Mouse (Mus musculus): ENCODE results near the gene Gipc2. TPM values are rescaled to one million over a fixed set of nuclear protein-coding genes. Genes with fewer than 3 reads are reported as not detected.
"Not testable (repeated sequence)": the region's sequence is repeated elsewhere in the genome, so short reads cannot be mapped to it uniquely, and the experiment has no call there.

Gene Gipc2
- polyA plus RNA-seq, 1 experiment from 2014 or later, result 3.4 TPM

DNA sequence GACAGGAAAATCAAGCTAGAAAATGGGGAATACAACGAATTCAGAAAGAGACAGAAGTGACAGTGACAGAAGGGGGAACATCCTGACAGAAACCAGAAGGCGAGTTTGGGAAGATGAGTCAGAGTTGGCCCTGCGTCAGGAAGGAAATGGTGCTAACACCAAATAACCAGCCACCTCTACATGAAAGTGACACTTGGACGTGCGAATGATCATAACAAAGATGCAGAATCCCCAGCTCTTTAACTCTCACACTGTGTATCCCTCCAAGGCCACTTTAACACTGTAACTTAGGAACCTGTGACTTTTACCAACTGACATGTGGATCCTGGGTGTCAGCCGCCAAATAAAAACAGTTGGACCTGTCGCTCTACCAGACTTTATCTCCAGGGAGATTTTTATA lies 16.6 kb downstream of the Gipc2 start:
- no peak for ATAC-seq
- H3K4me3 ChIP-seq (replicated peaks), result no peak overlapping the region
- H3K27me3 ChIP-seq, result no peaks in the 10 kb centered on the region
- H3K9me3 ChIP-seq, result no peaks in the 10 kb centered on the region
- WGBS, result 83% methylated on average over 7 of the region's 7 CpGs
- H3K27ac ChIP-seq, result no peak overlapping the region
- H3K9ac ChIP-seq (replicated peaks), result no peak overlapping the region
- no peak overlapping the region for H3K4me2 ChIP-seq (replicated peaks)
- H3K36me3 ChIP-seq, result no peaks in the 10 kb centered on the region
- no peaks in the 10 kb centered on the region for H3K4me1 ChIP-seq (replicated peaks)

DNA sequence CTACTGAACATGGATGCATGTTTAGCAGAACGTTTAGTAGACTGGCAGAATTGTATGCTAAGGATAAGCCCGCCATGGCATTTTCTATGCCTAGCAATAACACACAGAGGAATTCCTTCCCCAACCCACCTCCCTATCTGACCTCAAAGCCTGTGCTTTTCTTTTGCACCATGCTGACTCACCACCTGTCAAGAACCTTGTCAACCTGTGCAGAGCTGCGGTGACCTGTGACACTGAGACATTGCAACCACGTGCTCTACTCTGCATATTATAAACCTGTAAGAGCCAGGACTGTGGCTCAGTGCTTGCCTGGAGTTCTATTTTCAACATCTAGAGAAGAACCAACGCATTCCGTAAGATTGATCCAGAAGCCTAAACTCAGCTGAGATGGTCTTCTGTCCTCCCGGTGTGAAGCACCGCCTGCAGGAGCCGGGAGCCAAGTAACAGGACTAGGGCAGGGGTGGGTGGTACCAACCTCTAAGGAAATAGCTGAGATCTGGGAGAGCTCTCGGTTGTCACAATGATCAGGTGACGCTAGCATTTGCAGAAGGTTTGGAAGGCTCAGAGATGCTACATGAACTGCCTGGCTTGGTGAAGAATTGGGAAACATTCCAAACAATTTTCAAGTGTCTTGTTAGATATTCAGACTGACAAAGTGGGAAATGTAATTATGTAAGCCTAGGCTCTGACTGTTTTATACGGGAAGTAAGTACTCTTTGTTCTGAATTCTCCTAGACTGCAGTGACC lies 18.8 kb downstream of the Gipc2 start:
- 81% methylated on average over 12 of the region's 12 CpGs for WGBS

DNA sequence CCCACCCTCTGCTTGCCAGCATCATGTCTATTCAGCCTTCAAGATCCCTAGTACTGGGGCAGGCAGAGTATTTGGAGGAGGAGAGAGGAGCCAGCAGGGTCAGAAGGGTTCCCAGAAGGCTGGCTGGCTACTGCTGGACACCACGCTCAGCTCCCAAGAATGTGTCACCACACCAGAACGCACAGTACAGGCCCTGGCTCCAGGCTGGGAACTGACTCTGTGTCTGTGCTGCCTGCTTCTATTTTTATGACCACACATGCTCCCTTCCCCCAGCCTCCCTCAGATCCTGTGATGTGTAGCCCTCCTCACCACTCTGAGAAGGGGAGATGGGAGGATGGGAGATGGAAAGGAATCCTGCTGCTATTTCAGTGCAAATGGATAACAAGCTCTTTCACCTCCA lies 20.8 kb downstream of the Gipc2 start:
- 78% methylated on average over 2 of the region's 2 CpGs for WGBS
- Histone ChIP-seq H3K27ac (no peak overlapping the region), H3K9me3 (no peaks in the 10 kb centered on the region), H3K36me3 (no peaks in the 10 kb centered on the region), H3K4me2 (replicated peaks) (no peak overlapping the region), H3K4me3 (replicated peaks) (no peak overlapping the region), H3K27me3 (no peaks in the 10 kb centered on the region), H3K9ac (replicated peaks) (no peak overlapping the region), H3K4me1 (replicated peaks) (no peaks in the 10 kb centered on the region)
- ATAC-seq, result 0 out of 2 replicates have a peak, but pooled peaks have one; percentile 45

More for the DNA sequence above, 18.8 kb downstream of the Gipc2 start:
- H3K4me2 ChIP-seq (replicated peaks), result no peak overlapping the region
- H3K4me1 ChIP-seq (replicated peaks), result no peaks in the 10 kb centered on the region
- H3K27me3 ChIP-seq, result no peaks in the 10 kb centered on the region
- H3K9me3 ChIP-seq, result no peaks in the 10 kb centered on the region
- no peak overlapping the region for H3K27ac ChIP-seq
- no peak for ATAC-seq
- no peaks in the 10 kb centered on the region for H3K36me3 ChIP-seq
- no peak overlapping the region for H3K9ac ChIP-seq (replicated peaks)
- no peak overlapping the region for H3K4me3 ChIP-seq (replicated peaks)

DNA sequence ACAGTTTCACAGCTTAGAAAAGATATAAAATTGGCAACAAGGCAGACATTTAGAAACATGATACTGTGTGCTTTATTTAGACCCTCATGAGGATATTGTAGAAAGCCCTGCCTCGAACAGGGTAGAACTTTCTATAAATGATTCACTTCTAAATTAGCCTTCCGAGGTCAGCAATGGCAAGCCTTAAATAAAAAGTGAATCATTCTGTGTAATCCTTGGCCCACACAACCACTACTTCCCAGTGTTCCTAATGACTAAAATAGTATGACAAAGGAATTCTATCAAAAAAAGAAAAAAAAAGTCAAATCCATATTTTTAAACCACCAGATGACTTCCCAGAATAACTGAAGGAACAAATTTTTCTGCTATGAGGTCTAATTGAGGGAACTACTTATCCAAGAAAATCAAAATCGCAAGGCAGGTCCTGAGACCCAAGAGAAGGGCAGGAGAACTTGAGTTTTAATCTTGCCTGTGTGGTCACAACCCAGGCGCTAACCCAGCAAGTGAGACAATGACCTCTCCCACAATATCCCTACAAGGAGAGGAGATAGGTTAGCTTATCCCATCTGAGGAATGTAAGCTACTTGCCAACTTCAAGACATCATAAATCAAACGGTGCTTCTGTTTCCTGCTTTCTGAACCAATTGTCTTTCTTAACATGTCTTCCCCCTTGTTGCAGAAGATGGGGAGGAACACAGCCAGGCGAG lies 22.9 kb downstream of the Gipc2 start:
- WGBS, result 89% methylated on average over 6 of the region's 6 CpGs
- ATAC-seq, result no peak
- no peaks in the 10 kb centered on the region for H3K36me3 ChIP-seq

DNA sequence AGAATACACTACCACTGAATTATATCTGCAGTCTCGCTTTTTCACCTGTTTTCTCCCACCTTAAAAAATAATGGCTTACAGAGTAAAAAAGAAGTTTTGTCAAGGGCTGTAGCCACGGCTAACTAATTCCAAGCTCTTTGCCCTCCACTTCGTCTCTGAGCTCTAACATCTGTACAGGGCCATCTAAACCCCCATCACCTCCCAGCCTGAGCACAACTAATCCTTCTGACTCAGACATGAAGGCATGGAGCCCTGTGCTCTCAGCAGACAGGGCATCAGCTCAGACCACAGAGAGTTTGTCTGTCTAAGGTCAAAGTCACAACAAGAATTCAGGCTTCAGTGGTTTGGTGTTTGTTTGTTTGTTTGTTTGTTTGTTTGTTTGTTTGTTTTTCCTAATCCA lies 23.9 kb downstream of the Gipc2 start:
- H3K27me3 ChIP-seq, result no peaks in the 10 kb centered on the region
- ATAC-seq, result no peak
- no peak overlapping the region for H3K27ac ChIP-seq
- no peaks in the 10 kb centered on the region for H3K4me1 ChIP-seq (replicated peaks)
- H3K9ac ChIP-seq (replicated peaks), result no peak overlapping the region
- no peaks in the 10 kb centered on the region for H3K9me3 ChIP-seq
- no peak overlapping the region for H3K4me3 ChIP-seq (replicated peaks)
- H3K4me2 ChIP-seq (replicated peaks), result no peak overlapping the region
- 62% methylated on average over 3 of the region's 3 CpGs for WGBS
- H3K36me3 ChIP-seq, result no peaks in the 10 kb centered on the region

More for the DNA sequence above, 22.9 kb downstream of the Gipc2 start:
- Histone ChIP-seq H3K4me3 (replicated peaks) (no peak overlapping the region), H3K9me3 (no peaks in the 10 kb centered on the region), H3K4me1 (replicated peaks) (no peaks in the 10 kb centered on the region), H3K9ac (replicated peaks) (no peak overlapping the region), H3K27ac (no peak overlapping the region), H3K27me3 (no peaks in the 10 kb centered on the region), H3K4me2 (replicated peaks) (no peak overlapping the region)

DNA sequence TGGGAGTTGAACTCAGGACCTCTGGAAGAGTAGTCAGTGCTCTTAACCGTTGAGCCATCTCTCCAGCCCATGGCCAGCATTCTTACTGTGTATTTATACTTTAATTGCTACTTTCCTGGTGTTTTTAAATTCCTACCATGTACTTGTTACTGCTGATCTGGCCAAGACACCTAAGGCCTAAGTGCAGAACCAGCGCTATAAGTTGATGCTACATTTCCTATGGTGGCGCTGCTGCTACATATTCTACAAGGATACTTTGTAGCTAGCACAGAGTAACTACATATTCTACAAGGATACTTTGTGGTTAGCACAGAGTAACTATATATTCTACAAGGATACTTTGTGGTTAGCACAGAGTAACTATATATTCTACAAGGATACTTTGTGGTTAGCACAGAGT lies 26.7 kb downstream of the Gipc2 start:
- not testable (repeated sequence) for H3K4me1 ChIP-seq (replicated peaks); H3K4me3 ChIP-seq (replicated peaks); H3K36me3 ChIP-seq; H3K9ac ChIP-seq (replicated peaks); H3K9me3 ChIP-seq; ATAC-seq; H3K4me2 ChIP-seq (replicated peaks); H3K27me3 ChIP-seq; H3K27ac ChIP-seq
- 90% methylated on average over 3 of the region's 3 CpGs for WGBS

DNA sequence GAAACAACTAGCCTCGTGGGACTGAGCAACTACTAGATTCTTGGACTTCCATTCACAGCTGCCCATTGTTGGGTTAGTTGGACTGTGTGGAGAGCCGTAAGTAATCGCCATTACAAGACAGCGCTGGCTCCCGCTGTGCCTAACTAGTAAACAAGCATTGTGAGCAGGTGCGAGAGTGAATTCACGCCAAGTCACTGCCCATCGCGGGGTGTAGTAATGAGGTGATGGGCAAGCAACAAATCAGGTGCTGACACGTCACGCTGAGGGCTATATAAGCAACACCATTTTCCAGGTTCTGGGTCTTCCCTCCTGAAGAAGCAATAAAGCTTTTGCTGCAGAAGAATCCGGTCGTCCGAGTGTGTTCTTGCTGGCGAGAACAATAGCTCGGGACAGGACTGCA lies 29.9 kb downstream of the Gipc2 start:
- not testable (repeated sequence) for H3K4me3 ChIP-seq (replicated peaks); H3K27ac ChIP-seq; H3K4me1 ChIP-seq (replicated peaks); H3K9me3 ChIP-seq; H3K4me2 ChIP-seq (replicated peaks); H3K9ac ChIP-seq (replicated peaks); H3K27me3 ChIP-seq; H3K36me3 ChIP-seq; ATAC-seq
- 93% methylated on average over 16 of the region's 16 CpGs for WGBS

DNA sequence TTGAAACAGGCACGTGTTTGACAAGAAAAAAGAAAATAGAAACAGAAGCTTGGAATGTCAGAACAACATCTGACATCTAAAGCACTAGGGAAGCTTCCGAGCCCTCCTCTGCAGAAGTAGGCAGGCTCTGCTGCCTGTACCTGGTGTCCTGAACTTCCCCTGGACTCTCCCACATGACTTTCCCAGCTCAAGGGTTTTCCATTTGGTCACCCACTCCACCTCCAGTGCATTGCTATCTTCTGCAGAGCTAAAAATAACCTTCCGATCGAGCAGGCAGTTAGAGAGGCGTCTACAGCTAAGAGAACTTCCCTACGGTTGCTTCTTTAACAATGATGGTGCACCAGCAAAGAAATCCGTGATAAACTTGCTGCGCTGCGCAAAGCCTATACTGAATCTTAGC lies 32.4 kb downstream of the Gipc2 start:
- H3K36me3 ChIP-seq, result no peaks in the 10 kb centered on the region
- H3K9me3 ChIP-seq, result no peaks in the 10 kb centered on the region
- H3K4me1 ChIP-seq (replicated peaks), result no peaks in the 10 kb centered on the region
- no peaks in the 10 kb centered on the region for H3K27me3 ChIP-seq
- H3K27ac ChIP-seq, result no peak overlapping the region
- H3K9ac ChIP-seq (replicated peaks), result no peak overlapping the region
- H3K4me2 ChIP-seq (replicated peaks), result no peak overlapping the region
- ATAC-seq, result no peak
- H3K4me3 ChIP-seq (replicated peaks), result no peak overlapping the region
- 86% methylated on average over 9 of the region's 9 CpGs for WGBS

DNA sequence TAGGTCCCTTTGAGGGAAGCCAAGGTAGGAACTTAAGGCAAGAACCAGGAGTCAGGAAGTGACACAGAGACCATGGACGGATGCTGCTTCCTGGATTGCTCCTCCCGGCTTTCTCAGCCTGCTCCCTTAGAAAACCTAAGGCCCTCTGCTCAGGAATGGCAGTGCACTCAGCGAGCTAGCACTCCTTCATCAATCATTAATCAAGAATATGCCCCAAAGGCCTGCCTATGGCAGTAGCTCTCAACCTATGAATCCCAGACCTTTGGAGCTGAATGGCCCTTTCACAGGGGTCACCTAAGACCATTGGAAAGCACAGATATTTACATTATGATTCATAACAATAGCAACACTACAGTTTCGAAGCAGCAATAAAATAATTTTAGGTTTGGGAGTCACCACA lies 35.1 kb downstream of the Gipc2 start:
- Histone ChIP-seq H3K36me3 (no peaks in the 10 kb centered on the region), H3K9me3 (no peaks in the 10 kb centered on the region), H3K4me2 (replicated peaks) (no peak overlapping the region), H3K27ac (no peak overlapping the region), H3K9ac (replicated peaks) (no peak overlapping the region), H3K27me3 (0 out of 2 replicates have a peak, but pooled peaks cover 3% of the 10 kb centered on the region), H3K4me3 (replicated peaks) (no peak overlapping the region), H3K4me1 (replicated peaks) (no peaks in the 10 kb centered on the region)
- 87% methylated on average over 4 of the region's 4 CpGs for WGBS
- ATAC-seq, result no peak

DNA sequence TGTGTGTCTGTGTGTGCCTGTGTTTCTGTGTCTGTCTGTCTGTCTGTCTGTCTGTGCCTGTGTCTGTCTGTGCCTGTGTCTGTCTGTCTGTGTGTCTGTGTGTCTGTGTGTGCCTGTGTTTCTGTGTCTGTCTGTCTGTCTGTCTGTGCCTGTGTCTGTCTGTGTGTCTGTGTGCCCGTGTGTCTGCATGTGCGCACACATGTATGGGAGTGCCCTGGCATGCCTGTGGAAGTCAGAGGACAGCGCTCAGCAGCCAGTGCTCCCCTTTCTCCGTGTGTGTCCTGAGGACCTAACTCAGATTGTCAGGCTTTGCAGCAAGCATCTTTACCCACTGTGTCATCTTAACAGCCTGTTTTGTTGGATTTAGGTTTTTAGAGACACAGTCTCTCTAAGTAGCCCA lies 36.6 kb downstream of the Gipc2 start:
- not testable (repeated sequence) for H3K36me3 ChIP-seq; H3K27ac ChIP-seq; ATAC-seq; H3K4me1 ChIP-seq (replicated peaks); H3K9ac ChIP-seq (replicated peaks); H3K27me3 ChIP-seq; H3K4me2 ChIP-seq (replicated peaks); H3K9me3 ChIP-seq; H3K4me3 ChIP-seq (replicated peaks)
- 94% methylated on average over 4 of the region's 4 CpGs for WGBS

DNA sequence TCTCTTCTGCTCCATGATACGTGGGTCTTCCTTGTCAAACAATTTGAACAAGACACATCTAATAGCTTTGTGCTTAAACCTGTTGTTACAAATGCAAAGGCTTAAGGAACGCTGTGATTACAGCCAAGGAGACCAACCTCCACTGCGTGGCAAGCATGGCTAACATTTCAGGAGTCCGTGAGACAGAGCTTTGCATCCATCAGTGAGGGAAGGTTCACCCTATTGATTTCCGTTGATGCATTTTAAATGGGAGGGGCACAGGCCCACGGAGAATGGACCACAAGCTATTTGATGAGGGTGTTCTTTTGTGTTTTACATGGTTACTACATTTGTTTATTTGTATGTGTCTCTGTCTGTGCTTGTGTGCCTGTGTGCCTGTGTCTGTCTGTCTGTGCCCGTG lies 37.4 kb downstream of the Gipc2 start:
- H3K36me3 ChIP-seq, result no peaks in the 10 kb centered on the region
- H3K4me3 ChIP-seq (replicated peaks), result no peak overlapping the region
- H3K4me2 ChIP-seq (replicated peaks), result no peak overlapping the region
- 72% methylated on average over 7 of the region's 7 CpGs for WGBS
- H3K9ac ChIP-seq (replicated peaks), result no peak overlapping the region
- 0 out of 2 replicates have a peak, but pooled peaks cover 3% of the 10 kb centered on the region for H3K27me3 ChIP-seq
- ATAC-seq, result no peak
- no peaks in the 10 kb centered on the region for H3K9me3 ChIP-seq
- no peaks in the 10 kb centered on the region for H3K4me1 ChIP-seq (replicated peaks)
- no peak overlapping the region for H3K27ac ChIP-seq

DNA sequence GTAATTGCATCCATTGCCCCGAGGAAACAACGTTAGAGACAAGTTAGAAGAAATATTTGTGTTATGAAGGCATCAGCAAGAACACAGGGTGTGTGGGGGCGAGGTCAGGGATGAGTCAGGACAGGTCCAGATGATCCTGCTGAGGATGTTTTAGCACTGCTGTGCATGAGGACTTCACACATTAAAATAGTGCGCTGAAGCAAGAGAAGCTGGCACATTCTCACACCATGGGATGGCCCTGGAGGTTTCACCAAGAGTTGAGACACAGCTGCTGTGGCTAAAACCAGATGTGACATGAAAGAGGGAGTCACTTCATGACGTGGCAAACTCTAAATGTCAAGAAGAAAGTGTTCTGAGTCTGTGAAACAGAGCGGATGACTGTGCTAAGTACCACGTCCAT lies 38.9 kb downstream of the Gipc2 start:
- ATAC-seq, result no peak
- Histone ChIP-seq H3K9ac (replicated peaks) (no peak overlapping the region), H3K4me1 (replicated peaks) (no peaks in the 10 kb centered on the region), H3K27me3 (0 out of 2 replicates have a peak, but pooled peaks cover 3% of the 10 kb centered on the region), H3K9me3 (no peaks in the 10 kb centered on the region), H3K27ac (no peak overlapping the region), H3K4me2 (replicated peaks) (no peak overlapping the region), H3K4me3 (replicated peaks) (no peak overlapping the region), H3K36me3 (no peaks in the 10 kb centered on the region)
- WGBS, result 73% methylated on average over 7 of the region's 7 CpGs
